Mouse (Mus musculus): ENCODE data around the gene Plekhm3. TPM values are rescaled to one million over a fixed set of nuclear protein-coding genes. Genes with fewer than 3 reads are reported as not detected.

Gene Plekhm3
- total RNA-seq, 1 experiment = 9.8 TPM

DNA sequence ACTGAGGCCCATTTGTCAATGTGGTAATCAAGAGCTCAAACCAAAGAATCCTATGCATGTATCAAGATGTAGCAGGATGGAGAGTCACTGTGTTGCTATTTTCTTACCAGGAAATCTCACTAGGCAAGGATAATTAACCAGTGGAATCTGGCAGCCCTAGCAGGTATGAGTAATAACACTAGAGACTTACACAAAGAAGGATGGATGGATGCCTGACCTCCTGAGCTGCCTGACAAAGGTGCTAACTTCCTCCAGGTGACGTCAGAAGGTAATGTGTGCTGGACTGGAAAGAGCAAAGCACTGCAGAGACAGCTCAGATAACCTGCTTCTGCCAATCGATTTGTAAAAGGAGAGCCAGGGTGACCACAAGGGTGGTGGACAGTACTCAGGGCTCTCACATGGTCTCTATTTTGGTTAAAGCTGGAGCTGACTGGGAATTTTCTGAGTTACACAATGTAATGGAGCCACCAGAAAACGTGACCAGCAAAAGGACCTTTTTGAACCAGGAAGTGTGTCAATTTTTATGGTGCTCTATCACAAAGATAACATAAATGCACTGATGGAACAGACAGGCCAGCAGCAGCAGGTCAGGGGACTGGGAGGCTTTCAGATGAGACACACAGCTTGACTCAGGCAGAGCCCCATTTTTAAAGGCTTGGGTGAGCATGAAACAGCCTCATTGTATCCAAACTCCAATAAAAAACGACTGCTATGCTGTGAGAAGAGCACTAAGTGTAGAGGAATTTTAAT lies 14.4 kb downstream of the Plekhm3 start:
- no peak overlapping the region for H3K27ac ChIP-seq (ENCODE audit: insufficient read depth, low read depth, low read length, poor library complexity, severe bottlenecking)
- in situ Hi-C loops (cut with MboI; ENCODE audit: low sequenced_read_pairs in 2 of 2, unreplicated experiment in 2 of 2) = no loop called here
- no peak for TF ChIP-seq MAFK (IDR thresholded peaks at IDR 0.05; ENCODE audit: insufficient read depth, low read depth, low read length)
- TF ChIP-seq ZNF384 (IDR thresholded peaks at IDR 0.05; ENCODE audit: low read depth, low read length) = no peak
- no peak for TF ChIP-seq CHD2 (IDR thresholded peaks at IDR 0.05; ENCODE audit: low read depth, low read length)
- TF ChIP-seq ZC3H11A (IDR thresholded peaks at IDR 0.05; ENCODE audit: borderline replicate concordance, low read depth, low read length) = no peak
- no peak for TF ChIP-seq HCFC1 (IDR thresholded peaks at IDR 0.05; ENCODE audit: borderline replicate concordance, insufficient read depth, low read length)
- no peak for DNase-seq (ENCODE audit: low read depth, low spot score)
- no peaks in the 10 kb centered on the region for H3K4me1 ChIP-seq (ENCODE audit: control insufficient read depth in 2 of 2, insufficient read depth in 2 of 2, low read length in 2 of 2, poor library complexity in 1 of 2)
- H3K36me3 ChIP-seq (ENCODE audit: control insufficient read depth, insufficient read depth, low read length, poor library complexity, severe bottlenecking) = peaks cover 2% of the 10 kb centered on the region; the same call in 1 of the 2 replicates
- H3K9me3 ChIP-seq (ENCODE audit: control insufficient read depth, insufficient read depth, low read depth, low read length) = no peaks in the 10 kb centered on the region
- no peak overlapping the region for H3K4me3 ChIP-seq (ENCODE audit: insufficient read depth in 1 of 2, low read depth in 1 of 2, low read length in 2 of 2, poor library complexity in 1 of 2, severe bottlenecking in 1 of 2)
- no peak overlapping the region for H3K9ac ChIP-seq (ENCODE audit: insufficient read depth, low read depth, low read length, poor library complexity, severe bottlenecking)

DNA sequence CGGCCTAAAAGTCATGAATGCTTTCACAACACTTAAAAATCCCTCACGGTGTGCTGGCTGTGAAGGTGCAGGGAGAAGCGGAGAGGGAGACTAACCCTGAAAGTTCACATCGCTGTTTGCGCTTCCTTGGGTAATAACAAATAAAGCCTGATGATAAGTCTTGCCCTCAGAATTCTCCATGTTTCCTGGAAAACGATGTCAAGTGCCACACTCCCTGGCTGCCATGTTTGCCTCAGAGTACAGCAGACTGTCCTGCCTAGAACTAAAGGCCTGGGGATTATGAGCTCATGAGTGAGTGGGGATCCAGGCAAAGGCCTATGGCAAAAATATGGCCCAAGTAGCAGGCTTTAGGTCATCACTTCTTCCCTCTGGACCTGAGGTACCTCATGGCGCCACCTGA lies 17.7 kb downstream of the Plekhm3 start:
- DNase-seq (ENCODE audit: low read depth, low spot score) = no peak
- no peak overlapping the region for H3K4me3 ChIP-seq (ENCODE audit: insufficient read depth in 1 of 2, low read depth in 1 of 2, low read length in 2 of 2, poor library complexity in 1 of 2, severe bottlenecking in 1 of 2)
- peaks cover 2% of the 10 kb centered on the region for H3K36me3 ChIP-seq (ENCODE audit: control insufficient read depth, insufficient read depth, low read length, poor library complexity, severe bottlenecking)
- in situ Hi-C loops (cut with MboI; ENCODE audit: low sequenced_read_pairs in 2 of 2, unreplicated experiment in 2 of 2) = no loop called here
- H3K4me1 ChIP-seq (ENCODE audit: control insufficient read depth in 2 of 2, insufficient read depth in 2 of 2, low read length in 2 of 2, poor library complexity in 1 of 2) = no peaks in the 10 kb centered on the region
- no peak overlapping the region for H3K27ac ChIP-seq (ENCODE audit: insufficient read depth, low read depth, low read length, poor library complexity, severe bottlenecking)
- TF ChIP-seq ZC3H11A (IDR thresholded peaks at IDR 0.05; ENCODE audit: borderline replicate concordance, low read depth, low read length) (no peak), ZNF384 (IDR thresholded peaks at IDR 0.05; ENCODE audit: low read depth, low read length) (no peak), CHD2 (IDR thresholded peaks at IDR 0.05; ENCODE audit: low read depth, low read length) (no peak), HCFC1 (IDR thresholded peaks at IDR 0.05; ENCODE audit: borderline replicate concordance, insufficient read depth, low read length) (no peak), MAFK (IDR thresholded peaks at IDR 0.05; ENCODE audit: insufficient read depth, low read depth, low read length) (no peak)
- H3K9me3 ChIP-seq (ENCODE audit: control insufficient read depth, insufficient read depth, low read depth, low read length) = no peaks in the 10 kb centered on the region
- no peak overlapping the region for H3K9ac ChIP-seq (ENCODE audit: insufficient read depth, low read depth, low read length, poor library complexity, severe bottlenecking)

DNA sequence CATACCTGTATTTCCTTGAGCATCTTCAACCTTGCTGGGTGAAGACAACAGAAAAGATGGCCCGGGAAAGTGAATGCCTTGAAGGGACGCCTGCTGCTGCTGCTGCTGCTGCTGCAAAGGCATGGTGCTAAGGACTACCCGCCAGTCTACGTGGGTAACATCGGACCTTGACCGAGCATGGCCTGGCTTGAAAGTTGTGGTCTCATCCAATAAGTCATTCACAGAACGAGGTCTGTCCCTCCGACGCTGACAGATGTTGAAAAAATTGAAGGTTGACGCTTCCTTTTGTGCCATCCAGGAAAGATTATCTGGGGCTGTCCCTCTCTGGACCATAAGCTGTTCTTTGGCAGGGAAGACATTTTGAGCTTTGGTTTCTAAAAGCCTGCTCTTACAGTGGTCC lies 18.9 kb downstream of the Plekhm3 start:
- TF ChIP-seq MAFK (IDR thresholded peaks at IDR 0.05; ENCODE audit: insufficient read depth, low read depth, low read length) (no peak), ZC3H11A (IDR thresholded peaks at IDR 0.05; ENCODE audit: borderline replicate concordance, low read depth, low read length) (no peak), HCFC1 (IDR thresholded peaks at IDR 0.05; ENCODE audit: borderline replicate concordance, insufficient read depth, low read length) (no peak), ZNF384 (IDR thresholded peaks at IDR 0.05; ENCODE audit: low read depth, low read length) (no peak), CHD2 (IDR thresholded peaks at IDR 0.05; ENCODE audit: low read depth, low read length) (no peak)
- in situ Hi-C loops (cut with MboI; ENCODE audit: low sequenced_read_pairs in 2 of 2, unreplicated experiment in 2 of 2) = no loop called here
- no peak overlapping the region for H3K27ac ChIP-seq (ENCODE audit: insufficient read depth, low read depth, low read length, poor library complexity, severe bottlenecking)

DNA sequence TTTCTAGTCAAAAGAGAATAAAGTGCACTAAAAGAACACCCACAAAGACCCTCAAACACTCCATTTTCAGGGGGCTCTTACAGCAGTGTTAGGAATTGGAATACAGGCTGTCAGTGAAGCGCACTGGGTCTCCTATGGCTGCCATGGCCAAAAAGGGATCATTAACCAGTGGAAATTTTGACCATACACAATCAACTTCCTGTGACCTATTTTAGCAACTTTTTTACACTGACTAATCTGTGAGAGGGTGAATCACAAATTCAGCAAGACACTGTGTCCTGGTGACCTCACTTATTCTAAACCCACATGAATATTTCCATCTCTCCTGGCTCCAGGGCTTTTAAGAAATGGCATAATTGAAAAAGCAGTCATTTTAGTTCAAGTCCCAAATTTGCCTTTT lies 23.7 kb downstream of the Plekhm3 start:
- no peaks in the 10 kb centered on the region for H3K4me1 ChIP-seq (ENCODE audit: control insufficient read depth in 2 of 2, insufficient read depth in 2 of 2, low read length in 2 of 2, poor library complexity in 1 of 2)
- H3K27ac ChIP-seq (ENCODE audit: insufficient read depth, low read depth, low read length, poor library complexity, severe bottlenecking) = no peak overlapping the region
- DNase-seq (ENCODE audit: low read depth, low spot score) = no peak
- H3K4me3 ChIP-seq (ENCODE audit: insufficient read depth in 1 of 2, low read depth in 1 of 2, low read length in 2 of 2, poor library complexity in 1 of 2, severe bottlenecking in 1 of 2) = no peak overlapping the region
- H3K36me3 ChIP-seq (ENCODE audit: control insufficient read depth, insufficient read depth, low read length, poor library complexity, severe bottlenecking) = peaks cover 2% of the 10 kb centered on the region
- no peak overlapping the region for H3K9ac ChIP-seq (ENCODE audit: insufficient read depth, low read depth, low read length, poor library complexity, severe bottlenecking)
- no peaks in the 10 kb centered on the region for H3K9me3 ChIP-seq (ENCODE audit: control insufficient read depth, insufficient read depth, low read depth, low read length)
- no peak for TF ChIP-seq MAFK (IDR thresholded peaks at IDR 0.05; ENCODE audit: insufficient read depth, low read depth, low read length)
- no peak for TF ChIP-seq ZNF384 (IDR thresholded peaks at IDR 0.05; ENCODE audit: low read depth, low read length)
- TF ChIP-seq ZC3H11A (IDR thresholded peaks at IDR 0.05; ENCODE audit: borderline replicate concordance, low read depth, low read length) = no peak
- TF ChIP-seq HCFC1 (IDR thresholded peaks at IDR 0.05; ENCODE audit: borderline replicate concordance, insufficient read depth, low read length) = no peak
- no peak for TF ChIP-seq CHD2 (IDR thresholded peaks at IDR 0.05; ENCODE audit: low read depth, low read length)
- in situ Hi-C loops (cut with MboI; ENCODE audit: low sequenced_read_pairs in 2 of 2, unreplicated experiment in 2 of 2) = no loop called here

More for the DNA sequence above, 18.9 kb downstream of the Plekhm3 start:
- Histone ChIP-seq H3K9me3 (ENCODE audit: control insufficient read depth, insufficient read depth, low read depth, low read length) (no peaks in the 10 kb centered on the region), H3K4me1 (ENCODE audit: control insufficient read depth in 2 of 2, insufficient read depth in 2 of 2, low read length in 2 of 2, poor library complexity in 1 of 2) (no peaks in the 10 kb centered on the region), H3K36me3 (ENCODE audit: control insufficient read depth, insufficient read depth, low read length, poor library complexity, severe bottlenecking) (peaks cover 2% of the 10 kb centered on the region), H3K4me3 (ENCODE audit: insufficient read depth in 1 of 2, low read depth in 1 of 2, low read length in 2 of 2, poor library complexity in 1 of 2, severe bottlenecking in 1 of 2) (no peak overlapping the region), H3K9ac (ENCODE audit: insufficient read depth, low read depth, low read length, poor library complexity, severe bottlenecking) (no peak overlapping the region)
- DNase-seq (ENCODE audit: low read depth, low spot score) = no peak
